Mouse (Mus musculus) adrenal gland, adult (tissue): ENCODE measurements around the gene Cdsn.
A peak's percentile ranks its signal among the peaks of the same experiment; 100 is the strongest.
"Not testable (repeated sequence)": the region's sequence is repeated elsewhere in the genome, so short reads cannot be mapped to it uniquely, and the experiment has no call there.

Experiments used
- DNase-seq, 2 experiments: peaks; one replicate each; pipeline ENCODE4 v3.0.0; 2022 to 2023; ENCODE audit warnings: low spot score in 1 of 2; ENCODE audit not compliant: inconsistent age in 2 of 2

Gene Cdsn

DNA sequence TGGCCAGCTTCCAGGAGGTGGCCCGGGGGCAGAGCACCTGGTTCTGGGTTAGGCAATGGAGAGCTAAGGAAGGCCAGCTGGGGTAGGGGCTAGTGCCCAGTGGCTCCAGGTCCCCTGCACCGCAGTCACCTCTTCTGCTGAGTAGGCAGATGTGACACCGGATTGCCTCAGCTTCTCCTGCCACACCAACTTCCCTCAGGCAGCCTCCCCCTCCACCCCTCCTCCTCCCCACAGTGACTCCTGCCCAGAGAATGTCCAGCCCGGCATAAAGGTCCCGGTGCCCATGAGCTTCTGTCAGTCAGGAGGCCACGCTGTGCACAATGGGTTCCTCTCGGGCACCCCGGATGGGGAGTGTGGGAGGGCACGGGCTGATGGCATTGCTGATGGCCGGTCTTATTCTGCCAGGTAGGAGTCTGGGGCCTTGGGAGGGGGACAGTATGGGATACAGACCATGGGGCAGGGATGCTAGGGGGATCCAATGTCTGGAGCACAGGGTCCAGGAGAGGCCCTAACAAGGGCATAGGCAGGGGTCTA, at the start of gene Cdsn:
Cdsn (plus strand) TSS at position 248 of the 534 bp plus-strand sequence.
- peak; percentile 39 to 69 for DNase-seq

DNA sequence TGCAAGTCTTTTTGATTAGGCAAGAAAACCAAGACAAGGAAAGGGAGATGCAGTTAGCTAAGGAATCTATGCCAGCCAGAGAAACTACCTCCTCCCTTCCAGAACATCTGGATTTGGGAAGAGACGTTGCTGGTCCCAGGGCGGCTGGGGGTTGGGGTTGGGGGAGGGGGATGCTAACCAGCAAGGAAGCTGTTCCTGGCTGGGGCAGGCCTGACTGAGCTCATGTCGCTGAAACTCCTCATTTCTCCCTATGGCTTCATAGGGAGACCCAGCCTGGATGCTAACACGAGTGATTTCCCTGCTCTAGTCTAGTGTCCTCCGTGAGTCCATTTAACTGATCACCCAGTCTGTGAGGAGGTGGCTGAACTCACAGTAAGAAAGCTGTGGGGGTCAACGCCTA, 49.7 kb upstream of the Cdsn start:
- DNase-seq, result no peak

DNA sequence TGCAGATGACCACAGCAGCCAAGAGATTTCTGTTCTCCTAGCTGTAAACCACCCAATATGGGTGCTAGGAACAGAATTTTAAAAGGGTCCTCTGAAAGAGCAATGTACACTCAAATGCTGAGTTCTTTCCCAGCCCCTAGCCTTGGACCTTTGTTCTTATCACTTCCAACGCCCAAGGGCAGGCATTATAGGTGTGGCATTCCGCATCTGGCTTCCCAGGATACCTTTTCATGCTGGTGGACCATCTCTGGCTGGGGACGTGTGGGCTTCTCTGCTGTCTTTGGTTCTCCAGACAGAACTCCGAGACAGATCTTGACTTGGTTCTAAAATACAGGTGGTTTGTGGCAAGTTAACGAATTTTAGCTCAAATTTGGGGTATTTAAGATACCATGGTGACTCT, 49.2 kb upstream of the Cdsn start:
- no peak for DNase-seq

DNA sequence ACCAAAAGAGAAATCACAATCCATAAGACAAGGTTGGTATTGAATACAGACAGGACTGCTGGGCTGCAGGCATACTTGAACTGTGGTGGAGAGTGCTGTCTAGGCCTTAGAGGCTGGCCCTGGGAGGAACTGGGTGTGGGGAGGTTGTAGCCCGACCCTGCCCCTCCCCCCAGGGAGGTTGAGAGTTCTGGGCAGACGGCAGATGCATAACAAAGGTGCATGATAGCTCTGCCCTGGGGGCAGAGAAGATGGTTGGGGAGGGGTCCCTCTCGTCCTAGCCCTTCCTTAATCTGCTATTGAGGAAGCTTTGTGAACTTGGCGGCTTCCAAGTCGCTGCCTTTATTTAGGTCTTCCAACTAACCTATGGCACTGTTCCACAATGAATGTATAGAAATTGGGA, 48.1 kb upstream of the Cdsn start:
- peak in 1 of 2 experiments; percentile 15 for DNase-seq

DNA sequence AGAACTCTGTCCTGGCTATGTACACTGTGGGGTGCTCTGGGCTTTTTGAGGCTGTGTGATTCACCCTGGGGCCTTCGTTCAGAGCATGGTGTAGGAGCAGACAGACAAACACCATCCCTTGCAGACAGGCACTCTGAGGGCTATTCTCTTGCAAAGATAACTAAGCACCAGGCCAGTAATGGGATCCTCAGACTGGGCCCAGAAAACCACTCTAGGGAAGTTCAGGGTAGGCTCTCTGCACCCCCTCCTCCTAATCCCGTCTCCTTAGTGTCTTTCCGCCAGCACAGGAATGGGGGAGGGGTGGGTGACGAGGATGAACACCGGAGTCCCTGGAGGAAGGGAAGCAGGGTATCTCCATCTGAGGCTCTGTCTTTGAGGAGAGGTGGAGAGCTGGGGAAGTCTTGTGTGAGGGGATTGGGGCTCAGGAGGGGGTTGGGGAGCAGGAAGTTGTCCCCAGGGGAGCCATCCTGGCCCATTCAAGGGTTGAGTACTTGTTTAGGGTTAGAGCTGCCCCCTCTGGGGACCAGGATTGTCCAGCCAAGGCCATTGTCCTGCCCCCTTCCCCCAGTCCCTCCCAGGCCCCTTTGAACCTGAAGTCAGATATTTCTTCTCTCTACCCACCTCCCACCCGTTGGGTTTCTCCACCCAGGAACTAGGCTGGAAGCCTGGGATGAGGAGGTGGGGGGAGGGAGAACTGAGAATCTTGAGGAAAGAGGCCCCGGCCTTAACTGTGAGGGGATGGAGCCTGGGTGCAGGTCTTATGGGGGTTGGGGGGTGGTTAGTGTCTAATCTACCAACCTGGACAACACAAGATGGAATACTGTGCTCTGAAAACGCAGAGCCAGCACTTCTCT, 47.1 kb upstream of the Cdsn start:
- no peak for DNase-seq

DNA sequence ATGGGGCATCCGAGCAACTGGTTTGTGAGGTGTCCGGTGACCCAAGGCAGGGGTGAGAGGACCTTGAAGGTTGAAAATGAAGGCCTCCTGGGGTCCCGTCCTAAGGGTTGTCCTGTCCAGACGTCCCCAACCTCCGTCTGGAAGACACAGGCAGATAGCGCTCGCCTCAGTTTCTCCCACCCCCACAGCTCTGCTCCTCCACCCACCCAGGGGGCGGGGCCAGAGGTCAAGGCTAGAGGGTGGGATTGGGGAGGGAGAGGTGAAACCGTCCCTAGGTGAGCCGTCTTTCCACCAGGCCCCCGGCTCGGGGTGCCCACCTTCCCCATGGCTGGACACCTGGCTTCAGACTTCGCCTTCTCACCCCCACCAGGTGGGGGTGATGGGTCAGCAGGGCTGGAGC, 46.2 kb upstream of the Cdsn start, which contains the start of gene Pou5f1:
Pou5f1 (plus strand) TSS at position 243 of the 400 bp plus-strand sequence.
- DNase-seq, result peak in 1 of 2 experiments; percentile 13

DNA sequence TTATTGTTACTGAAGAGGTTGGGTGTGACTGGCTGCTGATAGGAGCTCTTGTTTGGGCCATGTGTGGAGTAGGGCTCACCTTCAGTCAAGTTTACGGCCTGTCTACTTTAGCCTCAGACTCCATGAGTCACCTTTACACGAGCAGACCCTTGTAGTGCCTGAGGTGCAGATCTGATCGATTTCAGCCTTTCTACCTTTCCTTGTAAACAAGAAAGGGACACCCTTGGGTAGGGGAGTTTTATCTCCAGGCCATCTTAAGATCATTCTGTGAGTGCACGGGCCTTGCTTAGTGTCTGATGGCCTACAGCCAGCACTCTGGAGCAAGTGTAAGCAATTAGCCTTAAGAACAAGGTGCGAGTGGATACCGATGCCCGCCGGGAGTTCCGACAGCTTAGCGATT, 45.0 kb upstream of the Cdsn start:
- no peak for DNase-seq

DNA sequence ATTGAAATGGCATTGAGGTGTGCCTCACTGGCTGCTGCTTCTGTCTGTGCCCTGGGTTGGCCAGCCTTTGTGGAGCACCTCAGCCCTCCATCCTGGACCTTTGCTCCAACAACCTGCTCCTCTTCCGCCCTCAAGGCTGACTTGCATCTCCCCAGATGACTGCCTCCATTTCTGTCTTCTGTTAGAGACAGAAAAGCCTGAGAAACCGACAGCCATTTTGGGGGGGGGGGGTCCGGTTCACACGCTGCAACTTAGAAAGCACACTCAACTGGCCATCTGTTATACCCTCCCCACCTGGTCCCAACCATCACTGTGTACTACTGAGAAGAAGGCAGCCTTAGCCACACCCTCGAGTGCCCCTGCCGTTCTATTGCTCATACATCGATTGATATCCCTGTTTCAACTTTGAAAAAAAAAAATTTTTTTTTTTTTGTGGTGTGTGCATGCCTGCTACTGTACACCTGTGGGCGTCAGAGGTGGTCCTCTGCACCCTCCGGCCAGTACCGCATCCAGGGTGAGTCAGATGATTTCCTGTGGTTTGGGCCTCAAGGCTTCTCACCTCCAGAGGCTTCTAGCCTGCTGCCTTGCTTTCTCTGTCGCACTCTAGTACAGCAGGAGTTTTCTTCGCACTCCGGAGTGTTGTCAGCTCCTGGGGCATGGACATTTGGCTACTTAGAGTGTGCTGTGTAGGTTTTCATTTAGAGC, 44.2 kb upstream of the Cdsn start:
- peak in 1 of 2 experiments; percentile 14 for DNase-seq

DNA sequence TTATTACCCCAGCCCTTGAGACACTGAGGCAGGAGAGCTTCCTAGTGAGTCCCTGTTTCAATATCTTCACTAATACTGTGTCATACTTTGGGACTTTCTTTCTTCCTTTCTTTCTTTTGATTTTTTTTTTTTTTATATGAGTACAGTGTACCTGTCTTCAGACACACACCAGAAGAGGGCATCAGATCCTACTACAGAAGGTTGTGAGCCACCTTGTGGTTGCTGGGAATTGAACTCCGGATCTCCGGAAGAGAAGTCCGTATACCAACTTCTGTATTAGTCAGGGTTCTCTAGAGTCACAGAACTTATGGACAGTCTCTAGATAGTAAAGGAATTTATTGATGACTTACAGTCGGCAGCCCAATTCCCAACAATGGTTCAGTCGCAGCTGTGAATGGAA, 43.6 kb upstream of the Cdsn start:
- not testable (repeated sequence) for DNase-seq

DNA sequence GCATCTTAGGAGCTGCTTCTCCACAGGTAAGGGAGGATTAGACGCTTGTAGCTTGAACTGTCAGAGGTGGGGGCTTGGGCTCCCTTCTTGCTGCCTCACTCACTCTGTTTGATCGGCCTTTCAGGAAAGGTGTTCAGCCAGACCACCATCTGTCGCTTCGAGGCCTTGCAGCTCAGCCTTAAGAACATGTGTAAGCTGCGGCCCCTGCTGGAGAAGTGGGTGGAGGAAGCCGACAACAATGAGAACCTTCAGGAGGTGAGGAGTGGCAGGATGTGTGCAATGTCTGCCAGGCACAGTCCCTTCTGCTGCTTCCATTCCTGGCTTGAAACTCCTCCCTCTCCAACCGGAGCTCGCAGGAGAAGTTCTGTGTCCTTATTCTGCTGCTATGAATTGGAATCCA, 42.6 kb upstream of the Cdsn start:
- DNase-seq, result peak in 1 of 2 experiments; percentile 26

DNA sequence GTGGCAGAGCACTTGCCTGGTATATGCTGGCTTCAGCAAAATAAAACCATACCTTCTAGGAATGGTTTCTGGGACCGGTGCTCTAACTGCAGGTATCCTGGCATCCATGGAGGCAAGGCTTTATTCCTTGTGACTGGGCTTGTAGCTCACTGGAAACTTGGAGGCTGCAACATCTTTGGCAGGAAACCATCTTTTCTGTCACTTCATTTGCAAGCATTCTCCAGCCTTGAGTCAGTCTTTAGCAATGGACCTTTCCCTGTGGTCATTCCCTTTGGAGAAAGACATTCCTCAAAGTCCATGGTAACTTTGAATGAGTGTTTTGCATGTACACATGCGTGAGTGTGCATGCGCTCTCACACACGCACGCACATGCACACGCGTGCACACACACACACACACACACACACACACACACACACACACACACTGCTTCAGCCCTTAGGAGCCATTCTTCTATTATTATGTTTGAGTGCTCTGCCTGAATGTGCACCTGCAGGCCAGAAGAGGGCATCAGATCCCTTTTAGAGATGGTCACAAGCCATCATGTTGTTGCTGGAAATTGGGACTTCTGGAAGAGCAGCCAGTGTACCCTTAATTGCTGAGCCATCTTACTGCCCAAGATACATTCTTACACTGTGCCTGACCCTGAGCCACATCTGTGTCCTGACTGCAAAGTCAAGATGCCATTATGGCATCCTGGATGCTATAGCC, 38.9 kb upstream of the Cdsn start:
- DNase-seq, result no peak

DNA sequence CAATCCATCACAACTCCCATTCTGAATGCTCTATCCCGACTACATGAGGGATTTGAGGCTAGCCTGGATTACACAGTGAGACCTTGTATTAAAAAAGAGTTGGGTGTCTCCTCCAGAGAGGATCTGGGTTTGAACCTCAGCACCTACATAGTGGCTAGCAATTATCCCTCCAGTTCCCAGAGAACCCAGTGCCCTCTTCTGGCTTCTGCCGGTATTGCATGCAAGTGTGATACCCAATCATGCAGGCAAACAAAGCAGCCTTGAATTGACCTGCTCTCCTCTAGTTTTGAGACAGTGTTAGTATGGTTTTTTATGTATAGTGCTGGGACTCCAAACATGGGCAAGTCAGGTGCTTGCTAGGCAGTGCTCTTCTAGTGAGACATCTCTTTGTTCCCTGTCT, 38.0 kb upstream of the Cdsn start:
- DNase-seq, result peak; percentile 60 to 88

DNA sequence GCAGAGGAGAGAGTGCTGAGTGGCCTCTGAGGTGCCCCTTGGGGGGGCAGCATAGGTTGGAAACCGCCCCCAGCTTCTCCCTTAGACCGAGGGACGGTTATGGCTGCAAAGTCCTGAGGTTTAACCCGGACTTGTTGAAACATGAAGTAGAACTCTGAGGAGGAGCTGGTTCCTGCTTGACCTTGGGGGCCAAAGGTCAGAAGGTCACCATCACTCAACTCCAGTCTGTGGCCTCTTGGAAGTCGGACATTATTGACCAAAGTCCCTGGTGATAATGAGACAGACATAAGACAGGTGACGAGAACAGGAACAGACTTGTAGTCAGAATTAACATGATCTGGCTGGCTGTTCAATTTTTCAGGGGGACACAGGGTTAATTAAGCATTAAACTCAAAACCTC, 37.2 kb upstream of the Cdsn start:
- no peak for DNase-seq

DNA sequence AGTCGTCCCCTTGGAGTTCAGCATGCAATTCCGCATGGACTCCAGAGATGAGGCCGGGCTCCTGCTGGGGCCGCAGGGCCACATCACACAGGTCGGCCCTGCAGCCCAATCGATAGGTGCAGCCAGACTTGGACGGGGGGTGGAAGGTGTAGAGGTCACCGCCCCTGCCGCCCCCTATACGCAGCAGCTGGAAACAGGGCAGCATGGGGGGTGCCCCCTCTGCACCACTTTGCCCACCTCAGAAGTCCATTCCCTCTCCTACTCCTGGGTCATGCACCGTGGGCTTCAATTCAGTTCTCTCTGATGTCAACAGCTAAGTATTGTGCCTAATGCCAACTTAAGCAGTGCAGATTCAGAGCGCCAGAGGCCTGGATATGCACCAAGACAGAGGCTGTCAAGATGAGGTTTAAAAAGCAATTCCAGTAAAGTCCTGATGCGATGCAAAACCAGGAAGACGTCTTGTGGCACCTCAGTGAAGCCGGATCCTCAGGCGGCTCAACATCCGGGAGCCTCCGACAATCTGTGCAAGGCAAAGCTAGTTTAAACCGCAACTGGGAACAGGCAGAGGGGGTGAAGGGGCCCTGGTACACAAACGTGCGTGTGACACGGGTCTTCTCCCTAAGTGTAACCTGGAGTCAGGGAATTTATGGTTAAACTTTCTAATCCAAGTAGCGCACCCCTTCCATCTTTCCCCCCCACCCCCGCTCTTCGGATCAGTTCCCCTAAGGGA, 35.9 kb upstream of the Cdsn start:
- peak in 1 of 2 experiments; percentile 40 for DNase-seq

DNA sequence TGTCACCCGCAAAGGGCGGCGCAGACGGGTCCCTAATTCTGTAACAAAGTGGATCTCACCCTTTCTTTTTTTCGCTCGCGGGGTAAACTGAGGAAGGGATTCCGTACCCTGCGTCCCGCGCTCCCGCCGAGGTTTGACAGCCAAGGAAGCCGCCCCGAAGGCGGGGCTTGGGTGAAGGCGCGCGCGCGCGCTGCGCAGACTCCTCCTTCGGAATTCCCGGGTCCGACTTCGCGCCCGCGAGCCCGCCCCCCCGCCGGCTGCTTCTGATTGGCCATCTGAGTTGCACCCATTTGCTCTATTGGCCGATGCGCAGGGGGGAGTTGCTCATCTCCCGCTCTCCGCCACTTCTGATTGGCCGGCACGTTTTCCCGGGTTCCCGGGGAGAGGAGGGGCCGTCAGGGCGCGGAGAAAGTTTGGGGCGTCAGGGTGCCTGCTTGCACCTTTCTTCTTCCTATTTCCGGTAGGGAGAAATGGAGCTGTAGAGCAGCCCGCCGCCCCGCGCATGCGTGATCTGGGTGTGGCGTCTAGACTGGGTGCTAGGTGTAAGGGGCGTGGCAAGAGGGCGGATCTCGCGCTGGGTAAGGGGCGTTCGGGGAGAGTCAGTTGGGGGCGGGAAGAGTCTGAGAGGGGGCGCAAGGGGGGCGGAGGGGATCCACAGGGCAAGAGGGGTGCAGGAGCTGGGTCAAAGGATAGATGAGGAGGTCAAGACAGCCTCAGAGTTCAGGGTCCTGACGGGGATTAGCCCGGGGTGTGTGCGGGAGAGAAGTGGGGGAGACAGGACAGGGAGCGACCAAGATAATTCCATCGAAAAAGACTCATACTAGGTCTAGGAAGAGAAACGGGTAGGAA, 35.1 kb upstream of the Cdsn start, which contains the start of the genes Tcf19 and Cchcr1:
Tcf19 (minus strand) TSS at position 173 of the 849 bp plus-strand sequence.
Cchcr1 (plus strand) TSS at position 449 of the 849 bp plus-strand sequence.
- peak; percentile 98 to 99 for DNase-seq

DNA sequence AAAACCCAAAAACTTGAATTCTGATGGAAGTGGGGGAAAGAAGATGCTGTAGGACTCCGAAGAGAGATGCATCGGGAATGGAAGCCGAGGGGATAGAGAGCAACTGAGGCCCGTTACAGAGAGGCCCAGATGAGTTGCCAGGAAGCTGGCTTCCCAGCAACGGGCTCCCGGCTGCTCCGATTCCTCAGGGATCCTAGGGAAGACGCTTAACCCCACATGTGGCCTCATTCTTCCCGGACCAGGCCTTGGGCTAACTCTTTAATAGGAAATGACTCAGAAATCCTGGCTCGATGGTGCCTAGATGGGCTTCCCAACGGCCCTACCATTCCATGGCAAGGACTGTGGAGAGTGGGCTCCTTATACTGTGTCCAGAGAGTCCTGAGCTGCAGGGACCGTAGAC, 34.4 kb upstream of the Cdsn start:
- DNase-seq, result peak in 1 of 2 experiments; percentile 54

DNA sequence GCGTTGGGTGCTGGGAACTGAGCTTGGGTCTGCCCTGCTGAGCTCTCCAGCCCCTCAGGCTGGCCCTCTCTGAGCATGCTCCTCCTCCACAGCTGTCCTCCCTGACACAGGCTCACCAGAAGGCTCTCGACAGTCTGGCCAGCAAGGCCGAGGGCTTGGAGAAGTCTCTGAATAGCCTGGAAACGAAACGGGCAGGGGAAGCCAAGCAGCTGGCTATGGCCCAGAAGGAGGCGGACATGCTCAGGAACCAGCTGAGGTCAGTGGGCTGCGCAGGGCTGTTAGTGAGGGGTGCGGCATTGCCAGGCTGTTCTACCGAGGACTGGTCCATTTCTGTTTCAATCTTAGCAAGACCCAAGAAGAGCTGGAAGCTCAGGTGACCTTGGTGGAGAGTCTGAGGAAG, 27.6 kb upstream of the Cdsn start:
- DNase-seq, result no peak

DNA sequence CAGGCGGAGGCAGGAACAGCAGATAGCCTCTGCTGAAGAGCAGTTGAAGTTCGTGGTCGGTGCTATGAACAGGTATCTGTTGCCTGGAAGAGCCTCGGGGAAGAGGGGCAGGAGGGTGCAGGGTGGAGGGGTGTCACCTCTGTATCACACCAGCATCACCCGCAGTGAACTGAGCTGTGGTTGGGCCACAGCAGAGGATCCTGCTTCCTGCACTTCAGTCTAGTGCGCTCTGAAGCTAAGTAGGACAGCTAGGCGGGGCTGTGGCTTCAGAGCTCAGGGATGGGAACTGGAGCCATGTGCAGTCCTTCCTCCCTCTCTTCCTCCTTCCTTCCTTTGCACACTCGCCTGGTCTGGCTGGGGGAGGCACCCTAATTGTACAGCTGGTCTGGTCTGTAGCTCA, 25.3 kb upstream of the Cdsn start:
- no peak for DNase-seq

DNA sequence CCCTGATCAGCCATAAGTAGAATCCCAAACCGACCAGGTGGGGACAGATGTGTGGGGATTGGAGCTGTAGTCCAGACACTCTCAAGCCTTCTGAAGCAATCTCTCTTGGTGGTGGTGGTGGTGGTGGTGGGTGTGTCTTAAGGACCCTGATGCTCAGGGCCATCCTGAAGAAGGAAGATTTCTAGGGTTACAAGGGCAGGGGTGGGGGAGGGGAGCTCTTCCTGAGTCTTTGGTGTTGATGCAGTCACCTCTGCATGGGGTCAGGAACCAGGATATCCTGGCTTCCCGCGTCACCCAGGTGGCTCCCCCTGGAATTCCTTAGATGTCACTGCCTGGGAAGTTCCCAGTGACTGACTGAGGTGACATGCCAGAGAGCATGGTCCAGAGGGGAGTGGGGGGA, 19.6 kb upstream of the Cdsn start:
- DNase-seq, result no peak

DNA sequence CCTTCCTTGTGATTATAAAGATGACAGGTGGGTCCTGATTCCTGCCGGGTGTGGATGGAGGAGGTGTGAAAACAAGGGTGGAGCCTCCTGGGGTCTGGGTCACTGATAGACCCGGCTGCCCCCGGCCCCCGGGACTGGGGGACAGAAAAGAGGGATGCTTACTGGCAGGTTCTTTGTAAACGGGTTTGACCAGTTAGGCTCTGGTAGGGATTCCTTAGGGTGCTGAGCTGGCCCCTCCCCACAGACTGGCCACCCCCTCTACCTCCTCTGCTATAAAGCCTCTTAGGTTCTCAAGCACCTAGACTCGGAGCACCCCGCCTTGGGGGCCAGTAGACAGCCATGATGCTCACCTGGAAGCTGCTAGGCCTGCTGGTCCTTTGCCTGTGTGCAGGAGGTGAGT, 19.0 kb upstream of the Cdsn start, which contains the start of gene Psors1c2:
Psors1c2 (plus strand) TSS at position 301 of the 400 bp plus-strand sequence.
- DNase-seq, result no peak
